Mouse (Mus musculus): ENCODE measurements at regions not wholly inside any gene's neighbourhood (a gene's known extent, or its start where the extent isn't known, plus 50 kb on each side); places are given as distances from the start of the nearest gene placed in this dataset.

DNA sequence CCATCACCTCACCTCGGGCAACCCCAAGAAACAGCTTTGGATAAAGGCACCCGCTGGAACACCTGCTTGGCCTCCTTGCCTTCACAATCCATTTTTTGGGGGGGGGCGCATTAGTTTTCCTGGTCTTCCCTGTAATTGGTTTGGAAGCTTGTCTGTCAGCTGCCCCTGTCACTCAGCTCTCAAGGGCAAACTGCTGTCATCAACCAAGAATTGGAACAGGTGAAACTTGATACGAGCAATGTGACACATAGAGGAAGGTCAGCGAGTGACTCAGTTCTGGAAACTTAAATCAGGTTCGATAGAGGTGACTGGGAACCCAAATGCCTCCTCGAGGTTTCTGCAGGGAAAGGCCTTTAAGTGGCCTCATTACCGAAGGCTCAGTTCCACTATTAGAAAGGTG is 73.2 kb upstream of the Slc38a2 start:
- no peaks in the 10 kb centered on the region for H3K79me2 ChIP-seq (replicated peaks; ENCODE audit: control insufficient read depth, extremely low read depth, insufficient read depth, poor library complexity, severe bottlenecking)
- no peaks in the 10 kb centered on the region for H3K9me3 ChIP-seq (replicated peaks; ENCODE audit: low read length)
- peaks cover 0 to 7% of the 10 kb centered on the region in 2 experiments; a peak in 2 of 4 replicates for H3K4me1 ChIP-seq (ENCODE audit: control insufficient read depth in 1 of 2, insufficient read depth in 2 of 2)
- no peak overlapping the region for H3K9ac ChIP-seq (ENCODE audit: insufficient read depth, low read depth)
- no peak for DNase-seq (ENCODE audit: extremely low read depth)
- H3K27me3 ChIP-seq (replicated peaks), result no peaks in the 10 kb centered on the region
- no peak overlapping the region for H3K4me2 ChIP-seq (ENCODE audit: insufficient read depth, low read depth, poor library complexity, severe bottlenecking)
- in situ Hi-C loops (cut with MboI; ENCODE audit: low pct_ligation_motif_present, low pct_unique_long_range_greater_than_20kb, low sequenced_read_pairs) (no loop called here), dilution Hi-C loops (cut with MboI; ENCODE audit: extremely low pct_ligation_motif_present, extremely low pct_unique_long_range_greater_than_20kb, low sequenced_read_pairs) (no loop called here)
- no peaks in the 10 kb centered on the region for H3K36me3 ChIP-seq (replicated peaks in 1 of 2; ENCODE audit: control insufficient read depth in 1 of 2, insufficient read depth in 1 of 2, low read length in 1 of 2)
- no peak overlapping the region for H3K4me3 ChIP-seq (replicated peaks in 1 of 3; ENCODE audit: low read depth in 2 of 3, low read length in 2 of 3, poor library complexity in 1 of 3)
- H3K27ac ChIP-seq (ENCODE audit: insufficient read depth, low read depth), result no peak overlapping the region
- no peak for TF ChIP-seq MXI1 (IDR thresholded peaks at IDR 0.05; ENCODE audit: low read depth, low read length)
- no peak for TF ChIP-seq PAX5 (IDR thresholded peaks at IDR 0.05; ENCODE audit: low read length)
- TF ChIP-seq CHD2 (IDR thresholded peaks at IDR 0.05; ENCODE audit: low read length), result no peak
- TF ChIP-seq ZKSCAN1 (IDR thresholded peaks at IDR 0.05; ENCODE audit: borderline replicate concordance, low read depth, low read length), result no peak
- TF ChIP-seq SIN3A (IDR thresholded peaks at IDR 0.05; ENCODE audit: low read length), result no peak
- no peak for TF ChIP-seq JUND (conservative IDR thresholded peaks at IDR 0.05; ENCODE audit: low read depth, low read length)
- TF ChIP-seq ZC3H11A (IDR thresholded peaks at IDR 0.05; ENCODE audit: low read depth, low read length), result no peak
- TF ChIP-seq MYC (IDR thresholded peaks at IDR 0.05; ENCODE audit: low read depth, low read length), result no peak
- TF ChIP-seq MAZ (IDR thresholded peaks at IDR 0.05; ENCODE audit: low read depth, low read length), result no peak
- TF ChIP-seq ETS1 (conservative IDR thresholded peaks at IDR 0.05; ENCODE audit: low read depth, low read length), result no peak
- no peak for TF ChIP-seq USF1 (IDR thresholded peaks at IDR 0.05; ENCODE audit: low read depth, low read length)
- no peak for TF ChIP-seq SMC3 (IDR thresholded peaks at IDR 0.05; ENCODE audit: low read depth, low read length)
- TF ChIP-seq RCOR1 (conservative IDR thresholded peaks at IDR 0.05; ENCODE audit: low read depth, low read length), result no peak
- no peak for TF ChIP-seq TCF12 (IDR thresholded peaks at IDR 0.05; ENCODE audit: low read depth, low read length)
- TF ChIP-seq POLR2AphosphoS2 (IDR thresholded peaks at IDR 0.05; ENCODE audit: low read depth, low read length), result no peak

DNA sequence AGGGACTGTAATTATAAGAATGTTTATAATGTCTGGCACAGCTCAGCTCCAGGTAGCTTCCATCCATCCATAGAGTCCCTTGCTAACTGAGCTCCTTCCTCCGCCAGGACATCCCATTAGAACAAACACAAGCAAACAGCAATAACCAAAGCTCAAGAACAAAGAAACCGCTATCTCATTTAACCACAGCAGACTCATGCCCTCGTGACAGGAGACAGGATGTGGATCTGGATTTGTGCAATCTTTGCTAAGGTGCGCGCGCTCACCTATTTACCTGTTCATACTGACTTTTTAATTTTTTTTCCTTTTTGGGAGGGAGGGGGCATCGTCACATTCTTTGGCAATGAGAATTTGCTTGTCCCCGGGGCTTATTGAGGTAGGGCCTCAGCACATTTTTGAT is 71.3 kb upstream of the Slc38a2 start:
- no peak for TF ChIP-seq CHD2 (IDR thresholded peaks at IDR 0.05; ENCODE audit: low read length)
- TF ChIP-seq PAX5 (IDR thresholded peaks at IDR 0.05; ENCODE audit: low read length), result no peak
- TF ChIP-seq POLR2AphosphoS2 (IDR thresholded peaks at IDR 0.05; ENCODE audit: low read depth, low read length), result no peak
- no peak for TF ChIP-seq EP300 (IDR thresholded peaks at IDR 0.05; ENCODE audit: low read length)
- TF ChIP-seq NRF1 (IDR thresholded peaks at IDR 0.05; ENCODE audit: low read depth, low read length), result no peak
- TF ChIP-seq USF2 (conservative IDR thresholded peaks at IDR 0.05; ENCODE audit: low read depth, low read length), result no peak
- no peak for TF ChIP-seq ZKSCAN1 (IDR thresholded peaks at IDR 0.05; ENCODE audit: borderline replicate concordance, low read depth, low read length)
- TF ChIP-seq MXI1 (IDR thresholded peaks at IDR 0.05; ENCODE audit: low read depth, low read length), result no peak
- no peak for TF ChIP-seq CTCF (conservative IDR thresholded peaks at IDR 0.05 in 1 of 2, IDR thresholded peaks at IDR 0.05 in 1 of 2; ENCODE audit: low read depth in 2 of 2, low read length in 2 of 2)
- TF ChIP-seq MEF2A (IDR thresholded peaks at IDR 0.05; ENCODE audit: borderline replicate concordance, low read depth, low read length), result no peak
- no peak for TF ChIP-seq E2F4 (IDR thresholded peaks at IDR 0.05; ENCODE audit: insufficient replicate concordance, low read depth, low read length)
- TF ChIP-seq KAT2A (IDR thresholded peaks at IDR 0.05; ENCODE audit: insufficient replicate concordance, low read length), result no peak
- in situ Hi-C loops (cut with MboI; ENCODE audit: low pct_ligation_motif_present, low pct_unique_long_range_greater_than_20kb, low sequenced_read_pairs), result no loop called here
- Histone ChIP-seq H3K36me3 (replicated peaks in 1 of 2; ENCODE audit: control insufficient read depth in 1 of 2, insufficient read depth in 1 of 2, low read length in 1 of 2) (no peaks in the 10 kb centered on the region), H3K79me2 (replicated peaks; ENCODE audit: control insufficient read depth, extremely low read depth, insufficient read depth, poor library complexity, severe bottlenecking) (no peaks in the 10 kb centered on the region), H3K4me3 (replicated peaks in 1 of 3; ENCODE audit: low read depth in 2 of 3, low read length in 2 of 3, poor library complexity in 1 of 3) (no peak overlapping the region), H3K4me1 (ENCODE audit: control insufficient read depth in 1 of 2, insufficient read depth in 2 of 2) (peaks cover 0 to 13% of the 10 kb centered on the region in 2 experiments; a peak in 2 of 4 replicates), H3K9me3 (replicated peaks; ENCODE audit: low read length) (no peaks in the 10 kb centered on the region), H3K27ac (ENCODE audit: insufficient read depth, low read depth) (no peak overlapping the region), H3K4me2 (ENCODE audit: insufficient read depth, low read depth, poor library complexity, severe bottlenecking) (no peak overlapping the region), H3K9ac (ENCODE audit: insufficient read depth, low read depth) (no peak overlapping the region), H3K27me3 (replicated peaks) (no peaks in the 10 kb centered on the region)
- DNase-seq (ENCODE audit: extremely low read depth), result no peak
- dilution Hi-C loops (cut with MboI; ENCODE audit: extremely low pct_ligation_motif_present, extremely low pct_unique_long_range_greater_than_20kb, low sequenced_read_pairs), result no loop called here
